Mouse (Mus musculus) small intestine, adult 2 months (tissue): Measurements from ENCODE around the gene Senp6. TPM values are rescaled to one million over a fixed set of nuclear protein-coding genes. Genes with fewer than 3 reads are reported as not detected.
"Not testable (repeated sequence)": the region's sequence is repeated elsewhere in the genome, so short reads cannot be mapped to it uniquely, and the experiment has no call there.

Source experiments
- H3K27ac ChIP-seq: fragments of 200-500 bp; 2 replicates; pipeline ENCODE4 v1.5.1; 2012; ENCODE audit warnings: low read depth, low read length, control low read depth, inconsistent platforms; ENCODE audit not compliant: insufficient read depth
- H3K27me3 ChIP-seq: fragments of 200-500 bp; 2 replicates; pipeline ENCODE4 v1.6.1; 2012; ENCODE audit warnings: mild to moderate bottlenecking, moderate library complexity, low read length, inconsistent platforms; ENCODE audit not compliant: control insufficient read depth, insufficient read depth
- H3K36me3 ChIP-seq: fragments of 200-500 bp; 2 replicates; pipeline ENCODE4 v1.6.1; 2012; ENCODE audit warnings: mild to moderate bottlenecking, low read length, control low read depth, inconsistent platforms; ENCODE audit not compliant: control insufficient read depth, insufficient read depth
- H3K4me1 ChIP-seq: fragments of 200-500 bp; 2 replicates; pipeline ENCODE4 v1.6.1; 2012; ENCODE audit warnings: low read length, inconsistent platforms, mixed read lengths; ENCODE audit not compliant: control insufficient read depth, insufficient read depth, insufficient read length
- H3K4me3 ChIP-seq: fragments of 200-500 bp; 2 replicates; pipeline ENCODE4 v1.5.1; 2012; ENCODE audit warnings: low read depth, mild to moderate bottlenecking, control low read depth, inconsistent platforms, low read length, moderate library complexity
- CTCF ChIP-seq: fragments of 200-500 bp; IDR thresholded peaks from 2 replicates; pipeline ENCODE4 v1.5.1; 2012; ENCODE audit warnings: low read depth, mild to moderate bottlenecking, control low read depth, inconsistent platforms, low read length, moderate library complexity, mixed read lengths; ENCODE audit not compliant: insufficient replicate concordance, insufficient read length; ENCODE audit errors: extremely low read depth
- POLR2A ChIP-seq: fragments of 200-500 bp; IDR thresholded peaks from 2 replicates; pipeline ENCODE4 v1.6.1; 2012; ENCODE audit warnings: low read depth, mild to moderate bottlenecking, control low read depth, inconsistent platforms, low read length, moderate library complexity
- WGBS: fragments of 180-500 bp; shearing (Covaris S2); methylation state at CpG from one replicate; pipeline ENCODE4 v1.1.7; 2018; 5-methylcytosine and 5-hydroxymethylcytosine counted together
- polyA plus RNA-seq: library from polyadenylated mRNA; depleted of rRNA; stranded (reverse); fragments of >200 nt; gene quantifications from 2 replicates; pipeline ENCODE4 v1.2.3, GENCODE M21; 2012

Gene Senp6
- polyA plus RNA-seq, 1 experiment: 14.9 TPM

DNA sequence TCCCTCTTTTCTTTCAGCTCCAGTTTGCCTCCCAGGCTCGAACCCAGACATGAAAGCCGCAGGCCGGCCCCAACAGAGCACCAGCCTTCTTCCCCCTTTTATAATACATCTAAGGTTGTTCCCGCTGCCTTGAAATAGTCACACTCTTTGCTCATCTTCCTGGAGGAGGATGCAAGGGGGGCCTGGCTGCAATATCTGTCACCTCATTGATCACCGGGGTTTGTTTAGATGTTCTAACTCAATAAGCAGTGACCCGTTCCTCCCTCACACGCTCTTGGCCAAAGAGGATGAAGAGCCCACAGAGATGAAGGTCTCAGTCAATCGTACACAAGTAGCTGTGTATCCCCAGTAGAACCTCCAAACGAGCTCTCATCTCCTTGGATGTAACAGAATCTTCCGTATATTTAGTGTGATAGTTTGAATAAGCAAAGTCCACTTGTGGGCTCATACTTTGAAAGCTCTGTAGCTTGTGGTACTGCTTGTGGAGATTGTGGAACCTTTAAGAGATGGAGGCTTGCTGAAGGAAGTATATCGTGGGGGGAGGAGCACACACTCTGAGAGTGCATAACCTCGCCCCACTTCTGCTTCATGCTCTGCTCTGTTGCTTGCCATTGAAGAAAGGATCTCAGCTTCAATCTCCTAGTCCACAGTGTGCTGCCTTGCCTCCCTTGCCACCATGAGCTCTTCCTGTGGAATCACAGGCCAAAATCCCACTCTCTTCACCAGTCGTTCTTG is 29.3 kb upstream of the Senp6 start:
- no peaks in the 10 kb centered on the region for H3K27me3 ChIP-seq
- no peak for TF ChIP-seq POLR2A
- TF ChIP-seq CTCF: no peak
- 84% methylated on average over 13 of the region's 13 CpGs for WGBS
- no peak overlapping the region for H3K27ac ChIP-seq
- no peak overlapping the region for H3K4me3 ChIP-seq
- H3K36me3 ChIP-seq: no peaks in the 10 kb centered on the region
- H3K4me1 ChIP-seq: no peaks in the 10 kb centered on the region

- no peak overlapping the region for H3K4me3 ChIP-seq
- H3K27ac ChIP-seq: no peak overlapping the region
- H3K4me1 ChIP-seq: no peaks in the 10 kb centered on the region
- no peaks in the 10 kb centered on the region for H3K36me3 ChIP-seq
- TF ChIP-seq CTCF (no peak), POLR2A (no peak)
- no peaks in the 10 kb centered on the region for H3K27me3 ChIP-seq
Measured at GRCm38 (mm10) chr9:80037997-80038383, 28.7 kb upstream of the Senp6 start.

DNA sequence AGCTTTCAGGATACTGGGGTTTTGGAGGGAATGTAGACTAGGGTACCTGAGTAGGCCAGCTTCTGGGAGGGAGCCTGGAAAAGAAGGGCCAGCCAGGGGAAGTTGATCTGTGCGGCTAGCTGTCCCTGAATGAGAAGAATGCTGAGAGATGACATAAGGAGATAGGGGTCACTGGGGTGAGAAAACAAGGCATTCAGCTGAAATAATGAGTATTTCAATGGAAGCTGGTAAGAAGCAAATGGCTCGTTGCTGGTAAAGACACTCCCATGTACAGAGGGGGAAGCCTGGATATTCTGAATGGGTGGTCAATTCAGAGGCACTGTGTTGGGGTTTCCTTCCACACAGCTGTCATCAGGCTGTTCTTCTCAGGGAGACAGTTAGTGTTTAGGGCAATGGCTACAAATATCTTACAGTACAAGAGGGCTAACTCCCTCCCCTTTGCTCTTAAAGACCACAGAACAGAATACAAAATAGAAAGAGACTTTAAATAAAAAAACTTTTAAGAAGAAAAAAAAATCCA is 27.3 kb upstream of the Senp6 start:
- H3K36me3 ChIP-seq: no peaks in the 10 kb centered on the region
- TF ChIP-seq POLR2A (no peak), CTCF (no peak)
- H3K4me3 ChIP-seq: no peak overlapping the region
- no peak overlapping the region for H3K27ac ChIP-seq
- 39% methylated on average over 2 of the region's 2 CpGs for WGBS
- no peaks in the 10 kb centered on the region for H3K27me3 ChIP-seq
- no peaks in the 10 kb centered on the region for H3K4me1 ChIP-seq

- H3K4me1 ChIP-seq, H3K4me3 ChIP-seq, H3K36me3 ChIP-seq, H3K27me3 ChIP-seq, H3K27ac ChIP-seq: not testable (repeated sequence)
- WGBS: 85% methylated on average over 4 of the region's 4 CpGs
Measured at GRCm38 (mm10) chr9:80044301-80044700, 22.4 kb upstream of the Senp6 start.

- H3K27me3 ChIP-seq, H3K4me1 ChIP-seq, H3K36me3 ChIP-seq, H3K27ac ChIP-seq, H3K4me3 ChIP-seq: not testable (repeated sequence)
- WGBS: 60% methylated on average over 5 of the region's 5 CpGs
Measured at GRCm38 (mm10) chr9:80049271-80049670, 17.4 kb upstream of the Senp6 start.

DNA sequence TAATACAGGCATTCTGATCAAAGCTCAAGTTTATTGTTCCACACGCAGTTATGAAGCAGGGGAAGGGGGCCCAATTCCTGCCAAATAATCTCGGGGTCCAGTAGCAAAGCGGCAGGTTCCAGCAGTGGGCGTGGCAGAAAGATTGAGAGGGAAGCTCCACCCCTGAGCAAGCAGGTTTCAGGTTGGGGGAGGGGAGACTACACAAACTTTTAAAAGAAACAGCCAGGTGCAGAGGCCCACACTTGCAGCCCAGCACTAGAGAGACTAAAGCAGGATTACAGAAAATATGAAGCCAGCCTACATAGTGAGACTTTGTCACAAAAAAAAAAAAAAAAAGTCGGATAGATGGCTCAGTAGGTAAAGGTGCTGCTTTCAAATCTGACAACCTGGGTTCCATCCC is 13.8 kb upstream of the Senp6 start:
- H3K27me3 ChIP-seq: no peaks in the 10 kb centered on the region

DNA sequence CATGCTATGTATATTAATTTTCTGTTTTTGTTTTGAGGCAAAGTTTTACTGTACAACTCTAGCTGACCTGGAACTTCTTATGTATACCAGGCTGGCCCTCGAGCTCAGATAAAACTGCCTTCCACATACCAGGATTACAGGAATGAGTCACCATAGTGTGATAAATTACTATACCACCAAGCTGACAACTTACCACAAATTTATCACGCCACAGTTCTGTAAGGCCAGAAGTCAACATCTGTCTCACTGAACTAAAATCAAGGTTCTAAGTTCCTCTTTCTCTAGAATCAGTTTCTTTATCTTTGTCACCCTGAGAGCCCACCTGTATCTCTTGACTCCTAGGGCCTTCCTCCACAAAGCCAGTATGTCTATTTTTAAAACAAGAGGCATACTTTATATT is 9.0 kb upstream of the Senp6 start:
- 24% methylated on average over 2 of the region's 2 CpGs for WGBS
- no peak overlapping the region for H3K4me3 ChIP-seq
- H3K36me3 ChIP-seq: no peaks in the 10 kb centered on the region
- no peaks in the 10 kb centered on the region for H3K4me1 ChIP-seq
- TF ChIP-seq POLR2A (no peak), CTCF (no peak)
- H3K27ac ChIP-seq: no peak overlapping the region
- no peaks in the 10 kb centered on the region for H3K27me3 ChIP-seq

More for the DNA sequence above, 13.8 kb upstream of the Senp6 start:
- no peaks in the 10 kb centered on the region for H3K36me3 ChIP-seq
- no peak overlapping the region for H3K27ac ChIP-seq
- H3K4me3 ChIP-seq: no peak overlapping the region
- 76% methylated on average over 5 of the region's 5 CpGs for WGBS
- TF ChIP-seq POLR2A: no peak
- TF ChIP-seq CTCF: no peak
- H3K4me1 ChIP-seq: no peaks in the 10 kb centered on the region

GRCm38 (mm10) chr9:80065495-80065894 is 1.2 kb upstream of the Senp6 start:
- not testable (repeated sequence) for H3K27me3 ChIP-seq, H3K36me3 ChIP-seq, H3K4me1 ChIP-seq, H3K4me3 ChIP-seq, H3K27ac ChIP-seq
- 69% methylated on average over 2 of the region's 2 CpGs for WGBS
